Mouse (Mus musculus) kidney, embryonic 16.5 days (tissue): ENCODE results near the gene Gucy2c. TPM values are rescaled to one million over a fixed set of nuclear protein-coding genes. Genes with fewer than 3 reads are reported as not detected.
"Not testable (repeated sequence)": the region's sequence is repeated elsewhere in the genome, so short reads cannot be mapped to it uniquely, and the experiment has no call there.

Experiments used
- ATAC-seq: fragments of 200-750 bp; cut with Nextera tagmentation; 2 replicates; pipeline ENCODE4 v1.8.0; 2017; ENCODE audit warnings: moderate TSS enrichment; ENCODE audit not compliant: low FRiP score, low TSS enrichment
- H3K27ac ChIP-seq: fragments of 300-500 bp; sonication (generic); 2 replicates; pipeline ENCODE4 v1.5.1; 2014; ENCODE audit warnings: low read length
- H3K27me3 ChIP-seq: fragments of 300-500 bp; sonication (generic); 2 replicates; pipeline ENCODE4 v1.6.1; 2014; ENCODE audit warnings: low read length, control low read depth, mixed read lengths; ENCODE audit not compliant: insufficient read depth
- H3K36me3 ChIP-seq: fragments of 300-500 bp; sonication (generic); 2 replicates; pipeline ENCODE4 v1.6.1; 2014; ENCODE audit warnings: low read length, control low read depth, mixed read lengths; ENCODE audit not compliant: insufficient read depth
- H3K4me1 ChIP-seq: fragments of 300-500 bp; sonication (generic); 2 replicates; pipeline ENCODE4 v1.6.1; 2014; ENCODE audit warnings: low read length, control low read depth, mixed read lengths; ENCODE audit not compliant: insufficient read depth
- H3K4me2 ChIP-seq: fragments of 300-500 bp; sonication (generic); replicated peaks from 2 replicates; pipeline ENCODE4 v1.6.1; 2014; ENCODE audit warnings: low read depth, low read length
- H3K4me3 ChIP-seq: fragments of 300-500 bp; sonication (generic); 2 replicates; pipeline ENCODE4 v1.5.1; 2014; ENCODE audit warnings: mild to moderate bottlenecking, low read length
- H3K9ac ChIP-seq: fragments of 300-500 bp; sonication (generic); replicated peaks from 2 replicates; pipeline ENCODE4 v1.6.1; 2014; ENCODE audit warnings: low read length
- H3K9me3 ChIP-seq: fragments of 300-500 bp; sonication (generic); 2 replicates; pipeline ENCODE4 v1.6.1; 2016; ENCODE audit warnings: low read length, control low read depth
- WGBS: fragments of 180-500 bp; shearing (Covaris S2); extraction: QIAGEN DNeasy Blood & Tissue Kit; methylation state at CpG from one replicate; pipeline ENCODE4 v1.1.7; 2014; 5-methylcytosine and 5-hydroxymethylcytosine counted together
- polyA plus RNA-seq: library from polyadenylated mRNA; unstranded; fragments of >200 nt; fragmentation: Nextera tagmentation; extraction: Ambion mirVana; gene quantifications from 2 replicates; pipeline ENCODE4 v1.2.1, GENCODE M21; 2015

Gene Gucy2c
- polyA plus RNA-seq, 1 experiment from 2014 or later = 0.11 TPM

DNA sequence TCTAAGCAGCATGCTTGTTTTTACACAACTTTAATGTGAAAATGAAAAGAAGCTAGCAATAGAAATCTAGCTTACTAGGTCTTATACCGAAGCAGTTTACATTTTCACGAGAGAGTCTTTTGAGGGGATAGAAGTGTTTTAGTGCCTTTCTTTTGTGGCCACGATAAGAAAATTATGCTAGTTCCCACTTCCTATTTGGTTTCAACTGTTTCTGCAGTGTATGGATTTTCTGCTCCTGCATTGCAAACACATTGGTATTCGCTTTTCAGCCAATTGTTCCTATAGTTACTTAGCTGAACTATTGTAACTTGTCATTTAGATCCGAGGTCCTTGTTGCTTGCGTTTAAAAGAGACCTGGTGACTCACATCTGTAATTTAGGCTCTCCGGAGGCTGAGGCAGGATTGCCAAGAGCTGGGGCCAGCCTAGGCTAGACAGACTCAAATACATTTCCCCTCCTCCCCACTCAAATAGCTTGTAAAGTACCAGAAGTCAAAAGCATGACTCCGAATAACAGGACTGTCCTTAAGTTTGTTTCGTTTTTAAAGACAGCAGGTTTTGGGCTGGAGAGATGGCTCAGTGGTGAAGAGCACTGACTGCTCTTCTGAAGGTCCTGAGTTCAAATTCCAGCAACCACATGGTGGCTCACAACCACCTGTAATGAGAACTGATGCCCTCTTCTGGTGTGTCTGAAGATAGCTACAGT, 23.3 kb upstream of the Gucy2c start:
- Histone ChIP-seq H3K9ac (peak overlapping the region; percentile 98), H3K4me1 (peaks cover 24% of the 10 kb centered on the region), H3K9me3 (no peaks in the 10 kb centered on the region), H3K4me2 (peak overlapping the region; percentile 90), H3K27ac (peak overlapping the region; percentile 100), H3K4me3 (peak overlapping the region; percentile 81), H3K27me3 (no peaks in the 10 kb centered on the region), H3K36me3 (no peaks in the 10 kb centered on the region)
- WGBS = 30% methylated on average over 9 of the region's 9 CpGs
- no peak for ATAC-seq

DNA sequence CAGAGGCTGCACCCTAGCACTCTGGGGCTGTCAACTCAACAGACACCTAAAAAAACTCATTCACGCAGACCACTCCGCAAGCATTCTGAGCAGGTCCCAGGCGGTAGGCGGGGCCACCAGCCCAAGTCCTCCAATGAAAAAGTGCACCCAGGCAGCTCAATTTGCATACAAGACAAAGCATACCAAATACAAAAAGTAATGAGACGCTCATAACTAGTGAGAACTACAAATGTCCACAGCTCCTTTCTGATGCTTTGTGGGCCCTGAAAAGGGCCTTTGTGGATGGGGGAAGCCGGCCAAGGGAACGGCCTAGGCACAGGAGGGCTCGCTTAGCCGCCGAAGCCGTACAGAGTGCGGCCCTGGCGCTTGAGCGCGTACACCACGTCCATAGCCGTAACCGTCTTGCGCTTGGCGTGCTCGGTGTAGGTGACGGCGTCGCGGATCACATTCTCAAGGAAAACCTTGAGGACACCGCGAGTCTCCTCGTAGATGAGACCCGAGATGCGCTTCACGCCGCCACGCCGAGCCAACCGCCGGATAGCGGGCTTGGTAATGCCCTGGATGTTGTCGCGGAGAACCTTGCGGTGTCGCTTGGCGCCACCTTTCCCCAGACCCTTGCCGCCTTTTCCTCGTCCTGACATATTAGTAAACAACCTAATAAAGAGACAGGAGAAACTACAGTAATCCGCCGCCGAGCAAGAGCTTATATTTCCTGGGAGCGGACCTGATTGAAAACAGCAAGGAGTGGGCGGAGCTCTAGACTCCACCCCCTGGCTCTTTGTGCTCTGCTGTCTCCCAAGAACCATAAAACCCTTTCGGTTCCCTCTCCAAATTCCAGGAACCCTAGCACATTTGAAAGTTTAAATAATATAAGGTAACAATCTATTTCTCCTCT, 22.4 kb upstream of the Gucy2c start, which contains the start of gene Hist4h4:
Hist4h4 (minus strand) TSS at position 677 of the 895 bp plus-strand sequence.
- no peaks in the 10 kb centered on the region for H3K27me3 ChIP-seq
- H3K36me3 ChIP-seq = no peaks in the 10 kb centered on the region
- no peaks in the 10 kb centered on the region for H3K9me3 ChIP-seq
- H3K27ac ChIP-seq = peak within 1 kb of the TSS; percentile 100
- peak within 1 kb of the TSS; percentile 81 for H3K4me3 ChIP-seq
- peaks cover 16% of the 10 kb centered on the region for H3K4me1 ChIP-seq
- under 1% methylated on average over 50 of the region's 50 CpGs for WGBS
- peak; percentile 75 for ATAC-seq
- peak within 1 kb of the TSS; percentile 98 for H3K9ac ChIP-seq
- H3K4me2 ChIP-seq = peak within 1 kb of the TSS; percentile 90

DNA sequence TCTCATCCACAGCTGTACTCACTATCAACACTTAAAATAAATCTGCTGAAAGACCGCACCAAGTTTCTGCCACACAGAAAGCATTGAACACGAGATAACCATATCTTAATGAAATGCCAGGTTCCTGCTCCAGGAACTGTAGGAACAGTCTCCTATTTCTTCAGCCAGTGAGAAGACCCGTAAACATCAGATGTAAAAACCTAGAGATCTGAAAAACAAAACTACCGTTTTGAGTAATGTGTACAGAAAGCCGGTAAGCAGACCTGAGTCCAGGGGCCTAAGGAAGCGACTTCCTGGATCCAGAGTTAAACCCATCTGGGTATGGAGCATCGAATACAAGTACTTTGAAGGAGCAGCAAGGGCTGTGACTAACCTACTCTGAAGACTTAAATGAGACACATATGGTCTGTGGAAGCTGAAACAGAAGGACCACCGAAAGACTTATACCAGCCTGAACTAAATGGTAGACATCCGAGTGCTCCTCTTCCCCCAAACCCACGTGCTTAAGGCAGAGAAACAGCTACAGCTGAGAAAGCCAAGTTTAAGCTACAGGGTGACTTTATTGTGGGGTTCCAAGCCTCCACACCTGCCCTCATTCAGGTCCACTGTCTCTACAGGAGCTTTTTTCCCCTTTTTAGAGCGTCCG, 21.7 kb upstream of the Gucy2c start:
- Histone ChIP-seq H3K4me1 (peaks cover 13% of the 10 kb centered on the region), H3K27ac (peak overlapping the region; percentile 100), H3K27me3 (no peaks in the 10 kb centered on the region), H3K9ac (peak overlapping the region; percentile 98), H3K4me2 (peak overlapping the region; percentile 90), H3K36me3 (no peaks in the 10 kb centered on the region), H3K4me3 (peak overlapping the region; percentile 81), H3K9me3 (no peaks in the 10 kb centered on the region)
- WGBS = 19% methylated on average over 12 of the region's 12 CpGs
- peak; percentile 0; the same call in 1 of the 2 replicates for ATAC-seq

DNA sequence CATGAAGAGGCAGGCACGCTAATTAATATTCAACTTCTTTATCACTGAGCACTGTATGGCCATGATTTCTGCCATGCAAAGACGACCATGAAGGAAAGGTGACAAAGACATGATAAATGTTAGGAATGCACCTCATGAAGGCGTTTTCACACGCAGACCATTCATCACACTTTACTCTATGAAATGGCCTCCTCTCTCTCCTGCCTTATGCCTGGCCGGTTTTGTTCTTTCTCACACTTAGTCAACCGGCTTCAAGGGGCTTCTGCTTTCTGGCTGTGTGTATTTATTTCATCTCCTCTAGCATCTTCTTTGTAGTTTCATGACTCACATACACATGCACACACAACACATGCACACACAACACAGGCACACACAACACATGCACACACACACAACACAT, 19.7 kb upstream of the Gucy2c start:
- Histone ChIP-seq H3K4me1 (peaks cover 13% of the 10 kb centered on the region), H3K9me3 (no peaks in the 10 kb centered on the region), H3K4me2 (no peak overlapping the region), H3K36me3 (no peaks in the 10 kb centered on the region), H3K4me3 (no peak overlapping the region), H3K9ac (no peak overlapping the region), H3K27me3 (no peaks in the 10 kb centered on the region), H3K27ac (no peak overlapping the region)
- 76% methylated on average over 6 of the region's 6 CpGs for WGBS
- no peak for ATAC-seq

GRCm38 (mm10) chr6:136800710-136801109, 19.1 kb upstream of the Gucy2c start:
- no peak overlapping the region for H3K4me3 ChIP-seq
- H3K27ac ChIP-seq = no peak overlapping the region
- 89% methylated on average over 8 of the region's 8 CpGs for WGBS
- no peak for ATAC-seq
- H3K27me3 ChIP-seq = no peaks in the 10 kb centered on the region
- no peaks in the 10 kb centered on the region for H3K9me3 ChIP-seq
- H3K36me3 ChIP-seq = no peaks in the 10 kb centered on the region
- H3K4me2 ChIP-seq = no peak overlapping the region
- H3K4me1 ChIP-seq = peaks cover 13% of the 10 kb centered on the region
- H3K9ac ChIP-seq = no peak overlapping the region

- not testable (repeated sequence) for H3K27me3 ChIP-seq, H3K27ac ChIP-seq, ATAC-seq, H3K9ac ChIP-seq, H3K9me3 ChIP-seq, H3K4me3 ChIP-seq, H3K4me2 ChIP-seq, H3K36me3 ChIP-seq
- H3K4me1 ChIP-seq = peaks cover 14% of the 10 kb centered on the region
- WGBS = 87% methylated on average over 3 of the region's 3 CpGs
These were observed 16.5 kb upstream of the Gucy2c start for GRCm38 (mm10) chr6:136797874-136798693.

GRCm38 (mm10) chr6:136795850-136796249, 14.3 kb upstream of the Gucy2c start:
- Histone ChIP-seq H3K4me1 (peaks cover 12% of the 10 kb centered on the region), H3K9me3 (no peaks in the 10 kb centered on the region), H3K9ac (no peak overlapping the region), H3K27me3 (no peaks in the 10 kb centered on the region), H3K4me2 (no peak overlapping the region), H3K4me3 (no peak overlapping the region), H3K27ac (no peak overlapping the region), H3K36me3 (no peaks in the 10 kb centered on the region)
- 32% methylated on average over 6 of the region's 6 CpGs for WGBS
- ATAC-seq = no peak

DNA sequence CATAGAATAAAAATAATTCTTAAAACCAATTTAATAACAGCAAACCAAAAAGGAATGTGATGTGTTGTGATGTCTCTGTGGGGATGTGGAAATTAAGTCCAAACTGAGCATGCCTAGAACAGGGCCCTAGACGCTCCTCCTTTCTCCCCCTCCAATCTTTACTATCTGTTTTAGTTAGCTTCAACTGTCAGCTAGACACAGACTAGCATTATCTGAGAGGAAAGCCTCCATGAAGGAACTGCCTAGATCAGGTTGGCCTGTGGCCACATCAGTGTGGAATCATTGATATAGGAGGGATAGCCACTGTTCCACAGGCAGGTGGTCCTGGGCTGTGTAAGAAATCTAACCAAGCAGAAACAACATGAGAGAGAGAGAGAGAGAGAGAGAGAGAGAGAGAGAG, 13.5 kb upstream of the Gucy2c start:
- H3K4me1 ChIP-seq = peaks cover 12% of the 10 kb centered on the region
- H3K9ac ChIP-seq = no peak overlapping the region
- no peak for ATAC-seq
- no peaks in the 10 kb centered on the region for H3K36me3 ChIP-seq
- no peak overlapping the region for H3K27ac ChIP-seq
- WGBS = 44% methylated on average over 1 of the region's 1 CpGs
- no peaks in the 10 kb centered on the region for H3K9me3 ChIP-seq
- H3K4me3 ChIP-seq = no peak overlapping the region
- no peaks in the 10 kb centered on the region for H3K27me3 ChIP-seq
- H3K4me2 ChIP-seq = no peak overlapping the region
